Mouse (Mus musculus) liver, adult 2 months (tissue): ENCODE results near the gene Dytn.

Experiments
- CTCF ChIP-seq: fragments of 200-500 bp; IDR thresholded peaks from 2 replicates; pipeline ENCODE4 v1.5.1; 2011; ENCODE audit warnings: low read depth, low read length, control low read depth
- POLR2A ChIP-seq: fragments of 200-500 bp; IDR thresholded peaks from 2 replicates; pipeline ENCODE4 v1.6.1; 2011; ENCODE audit warnings: low read length, control low read depth; ENCODE audit not compliant: insufficient read depth; ENCODE audit errors: extremely low read depth

DNA sequence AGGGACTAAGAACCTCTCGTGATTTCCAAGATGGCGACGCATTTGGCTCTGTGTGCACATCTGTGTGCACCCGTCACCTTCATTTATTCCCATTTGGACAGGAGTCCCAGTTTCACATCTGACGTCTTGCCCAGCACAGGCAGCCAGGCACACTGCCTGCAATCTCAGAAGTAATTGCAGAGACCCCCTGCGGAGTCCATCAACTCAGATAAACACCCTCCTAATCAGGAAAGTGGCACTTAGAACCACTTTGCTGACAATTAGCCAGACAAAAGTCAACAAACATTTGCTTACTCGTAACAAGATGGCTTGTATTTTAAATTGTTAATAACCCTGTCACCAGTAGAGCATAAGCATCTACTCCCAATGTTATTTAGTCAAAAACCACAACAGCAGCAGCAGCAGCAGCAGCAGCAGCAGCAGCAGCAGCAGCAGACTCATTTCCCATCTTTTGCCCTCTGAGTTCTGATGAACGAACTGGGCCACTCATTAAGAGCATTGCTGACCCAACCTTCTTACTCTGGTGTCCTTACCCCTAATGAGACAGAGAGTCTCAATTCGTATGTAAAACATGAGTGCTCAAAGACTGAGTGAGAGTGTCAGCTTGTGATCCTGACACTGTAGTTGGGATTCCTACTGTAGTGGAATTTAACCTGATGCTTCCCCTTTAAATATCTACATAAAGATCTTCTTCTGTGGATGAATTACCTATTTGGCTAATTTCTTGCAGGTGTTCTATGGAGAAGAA, 19.4 kb downstream of the Dytn start:
- TF ChIP-seq CTCF, result no peak
- TF ChIP-seq POLR2A, result no peak
